Mouse (Mus musculus) forebrain, embryonic 13.5 days (tissue): ENCODE data around the gene Saysd1. TPM values are rescaled to one million over a fixed set of nuclear protein-coding genes. Genes with fewer than 3 reads are reported as not detected.

Source experiments
- ATAC-seq: fragments of 200-750 bp; cut with Nextera tagmentation; 2 replicates; pipeline ENCODE4 v1.8.0; 2017
- H3K27ac ChIP-seq: fragments of 300-500 bp; sonication (generic); 2 replicates; pipeline ENCODE4 v1.5.1; 2015; ENCODE audit warnings: inconsistent platforms, mild to moderate bottlenecking, moderate library complexity
- H3K27me3 ChIP-seq: fragments of 300-500 bp; sonication (generic); 2 replicates; pipeline ENCODE4 v1.6.1; 2015; ENCODE audit warnings: mild to moderate bottlenecking, inconsistent platforms
- H3K36me3 ChIP-seq: fragments of 300-500 bp; sonication (generic); 2 replicates; pipeline ENCODE4 v1.6.1; 2015; ENCODE audit warnings: mild to moderate bottlenecking, inconsistent platforms; ENCODE audit not compliant: poor library complexity, severe bottlenecking
- H3K4me1 ChIP-seq: fragments of 300-500 bp; sonication (generic); 2 replicates; pipeline ENCODE4 v1.6.1; 2015; ENCODE audit warnings: inconsistent platforms
- H3K4me2 ChIP-seq: fragments of 300-500 bp; sonication (generic); 2 replicates; pipeline ENCODE4 v1.6.1; 2015; ENCODE audit warnings: inconsistent platforms, mild to moderate bottlenecking, moderate library complexity
- H3K4me3 ChIP-seq: fragments of 300-500 bp; sonication (generic); 2 replicates; pipeline ENCODE4 v1.5.1; 2015; ENCODE audit warnings: mild to moderate bottlenecking, inconsistent platforms
- H3K9ac ChIP-seq: fragments of 300-500 bp; sonication (generic); 2 replicates; pipeline ENCODE4 v1.6.1; 2015; ENCODE audit warnings: mild to moderate bottlenecking, inconsistent platforms
- H3K9me3 ChIP-seq: fragments of 300-500 bp; sonication (generic); replicated peaks from 2 replicates; pipeline ENCODE4 v1.6.1; 2016; ENCODE audit warnings: inconsistent platforms
- WGBS: fragments of 180-500 bp; shearing (Covaris S2); methylation state at CpG from one replicate; pipeline ENCODE4 v1.1.7; 2015; 5-methylcytosine and 5-hydroxymethylcytosine counted together
- polyA plus RNA-seq: library from polyadenylated mRNA; unstranded; fragments of >200 nt; fragmentation: Nextera tagmentation; extraction: Ambion mirVana; gene quantifications from 2 replicates; pipeline ENCODE4 v1.2.1, GENCODE M21; 2015

Saysd1 gene
- polyA plus RNA-seq, 1 experiment from 2014 or later: 13.6 TPM

DNA sequence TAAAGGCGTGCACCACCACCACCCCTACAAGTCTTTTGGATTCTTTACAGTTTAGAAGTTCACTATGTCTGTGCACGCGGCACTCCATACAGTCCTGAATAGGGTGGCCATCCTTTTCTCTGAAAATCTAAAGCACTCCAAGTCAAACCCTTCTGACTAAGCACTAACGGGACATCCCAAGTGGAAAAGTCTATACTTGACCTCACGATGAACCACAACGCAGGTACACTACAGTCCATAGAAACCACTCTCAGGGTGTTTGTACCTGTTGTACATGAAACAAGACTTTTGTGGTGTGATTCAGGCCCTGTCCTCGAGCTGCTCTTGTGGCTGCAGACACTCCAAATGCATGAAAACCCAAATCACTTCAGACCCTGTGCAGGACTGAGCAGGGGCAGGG, 36.8 kb upstream of the Saysd1 start:
- no peak overlapping the region for H3K4me3 ChIP-seq
- no peaks in the 10 kb centered on the region for H3K36me3 ChIP-seq
- H3K27ac ChIP-seq: no peak overlapping the region
- WGBS: 92% methylated on average over 7 of the region's 7 CpGs
- H3K4me2 ChIP-seq: no peak overlapping the region
- H3K27me3 ChIP-seq: no peaks in the 10 kb centered on the region
- H3K4me1 ChIP-seq: peaks cover 37% of the 10 kb centered on the region
- H3K9me3 ChIP-seq: no peaks in the 10 kb centered on the region
- no peak overlapping the region for H3K9ac ChIP-seq
- ATAC-seq: no peak

DNA sequence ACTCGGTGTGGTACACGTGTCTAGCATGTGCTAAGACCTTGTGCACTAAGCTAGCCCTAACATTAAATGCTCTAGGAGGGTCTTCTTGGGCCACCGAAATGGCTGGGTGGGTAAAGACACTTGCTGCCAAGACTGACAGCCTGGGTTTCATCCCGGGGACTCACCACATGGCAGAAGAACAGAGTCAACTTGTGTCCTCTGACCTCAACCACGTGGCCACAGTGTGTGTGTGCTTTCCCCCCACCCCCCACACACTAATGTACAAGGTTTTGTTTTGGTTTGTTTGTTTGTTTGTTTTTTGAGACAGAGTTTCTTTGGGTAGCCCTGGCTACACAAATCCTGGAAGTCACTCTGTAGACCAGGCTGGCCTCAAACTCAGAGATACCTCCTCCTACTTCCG, 36.4 kb upstream of the Saysd1 start:
- Histone ChIP-seq H3K4me2 (no peak overlapping the region), H3K9me3 (no peaks in the 10 kb centered on the region), H3K4me1 (peaks cover 33% of the 10 kb centered on the region), H3K36me3 (no peaks in the 10 kb centered on the region), H3K4me3 (no peak overlapping the region), H3K27ac (no peak overlapping the region), H3K27me3 (no peaks in the 10 kb centered on the region), H3K9ac (no peak overlapping the region)
- ATAC-seq: no peak
- WGBS: 94% methylated on average over 6 of the region's 6 CpGs

DNA sequence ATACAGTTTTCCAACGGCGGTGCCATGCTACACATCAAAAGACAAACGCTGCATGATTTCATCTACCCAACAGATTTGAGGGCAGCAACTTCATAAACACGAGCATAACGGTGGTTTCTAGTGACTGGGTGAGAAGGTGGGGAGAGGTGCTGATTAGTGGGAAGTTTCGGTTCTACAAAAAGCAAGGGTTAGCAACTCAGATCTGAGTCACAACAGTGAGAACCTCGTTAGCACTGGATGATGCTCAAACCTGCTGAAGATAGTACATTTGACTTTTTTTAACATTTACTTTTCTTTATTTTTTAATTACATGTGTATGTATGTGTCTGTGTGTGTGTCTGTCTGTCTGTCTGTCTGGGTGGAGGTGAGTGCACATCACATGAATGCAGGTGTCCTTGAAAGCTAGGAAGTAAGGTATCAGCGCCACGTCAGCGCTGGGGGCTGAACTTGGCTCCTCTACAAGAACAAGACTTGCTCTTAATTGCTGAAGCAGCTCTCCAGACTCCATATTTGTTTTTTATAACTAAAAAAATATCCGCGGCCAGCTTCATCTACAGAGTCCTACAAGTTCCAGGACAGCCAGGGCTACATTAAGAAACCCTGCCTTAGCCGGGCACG, 35.6 kb upstream of the Saysd1 start:
- H3K4me1 ChIP-seq: peaks cover 26% of the 10 kb centered on the region
- H3K4me3 ChIP-seq: no peak overlapping the region
- H3K27ac ChIP-seq: no peak overlapping the region
- WGBS: 86% methylated on average over 14 of the region's 14 CpGs
- H3K9ac ChIP-seq: no peak overlapping the region
- no peaks in the 10 kb centered on the region for H3K36me3 ChIP-seq
- no peaks in the 10 kb centered on the region for H3K27me3 ChIP-seq
- no peak for ATAC-seq
- H3K9me3 ChIP-seq: no peaks in the 10 kb centered on the region
- H3K4me2 ChIP-seq: no peak overlapping the region

DNA sequence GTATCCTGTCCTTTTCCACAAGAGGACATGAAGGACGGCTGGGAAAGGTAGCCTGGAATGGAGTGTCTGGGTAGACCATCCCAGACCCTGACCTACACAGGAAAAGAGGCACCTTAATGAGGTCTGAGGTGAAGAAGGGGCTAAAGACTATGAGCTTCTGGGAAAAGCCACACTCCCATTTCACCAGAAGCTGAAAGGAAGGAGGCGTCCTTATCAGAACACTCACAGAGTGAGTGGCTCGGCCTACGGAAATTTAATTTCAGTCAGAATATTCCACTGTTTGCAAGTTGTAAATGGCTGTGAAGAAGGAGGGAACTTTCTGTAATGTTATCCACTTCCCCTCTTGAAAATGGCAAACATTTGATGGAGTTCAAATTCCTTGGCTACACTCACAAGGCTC, 34.6 kb upstream of the Saysd1 start:
- 94% methylated on average over 4 of the region's 4 CpGs for WGBS
- H3K27ac ChIP-seq: no peak overlapping the region

DNA sequence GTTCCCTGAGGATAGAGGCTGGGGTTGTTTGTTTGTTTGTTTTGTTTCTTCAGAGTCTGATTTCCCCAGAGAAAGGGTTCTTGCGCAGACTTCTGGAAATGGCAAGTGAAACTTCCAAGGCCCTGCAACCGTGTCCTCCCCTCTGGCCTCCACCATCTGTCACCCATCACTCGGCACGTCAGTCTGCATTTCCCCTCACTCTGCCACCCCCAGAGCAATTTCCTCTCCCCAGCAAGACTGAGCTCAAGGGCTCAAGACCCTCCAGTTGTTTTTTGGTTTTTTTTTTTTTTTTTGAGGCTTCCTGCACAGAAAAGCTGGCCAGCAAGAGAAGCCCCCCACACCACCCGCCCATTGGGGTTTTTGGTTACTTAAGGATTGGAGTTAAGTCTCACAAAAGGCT, 34.2 kb upstream of the Saysd1 start:
- Histone ChIP-seq H3K9ac (no peak overlapping the region), H3K9me3 (no peaks in the 10 kb centered on the region), H3K4me2 (no peak overlapping the region), H3K27ac (no peak overlapping the region), H3K27me3 (no peaks in the 10 kb centered on the region), H3K4me1 (peaks cover 11% of the 10 kb centered on the region), H3K36me3 (no peaks in the 10 kb centered on the region), H3K4me3 (no peak overlapping the region)
- no peak for ATAC-seq
- whole genome bisulfite sequencing: 82% methylated on average over 5 of the region's 5 CpGs

More for the DNA sequence above, 34.6 kb upstream of the Saysd1 start:
- no peak overlapping the region for H3K4me3 ChIP-seq
- peaks cover 16% of the 10 kb centered on the region for H3K4me1 ChIP-seq
- H3K9me3 ChIP-seq: no peaks in the 10 kb centered on the region
- H3K27me3 ChIP-seq: no peaks in the 10 kb centered on the region
- ATAC-seq: no peak
- no peaks in the 10 kb centered on the region for H3K36me3 ChIP-seq
- H3K4me2 ChIP-seq: no peak overlapping the region
- no peak overlapping the region for H3K9ac ChIP-seq

DNA sequence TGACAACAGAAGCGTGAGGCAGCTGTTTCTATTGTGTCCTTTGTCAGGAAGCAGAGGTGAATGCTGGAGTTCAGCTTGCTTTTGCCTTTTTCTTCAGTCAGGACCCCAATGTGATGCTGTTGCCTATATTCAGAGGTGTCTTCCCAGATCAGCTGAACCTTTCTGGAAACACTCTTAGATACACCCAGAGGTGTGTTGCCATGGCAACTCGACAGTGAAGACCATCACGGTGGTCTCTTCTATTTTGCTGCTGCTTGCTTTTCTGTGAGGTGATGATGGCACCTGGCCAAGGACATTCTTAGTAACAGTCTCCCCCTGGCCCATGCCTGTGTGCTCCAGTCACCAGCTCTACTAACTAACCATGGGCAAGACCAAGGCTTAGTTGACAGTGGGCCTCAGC, 33.5 kb upstream of the Saysd1 start:
- Histone ChIP-seq H3K9ac (no peak overlapping the region), H3K27ac (no peak overlapping the region), H3K9me3 (no peaks in the 10 kb centered on the region), H3K4me2 (no peak overlapping the region), H3K4me3 (no peak overlapping the region), H3K27me3 (no peaks in the 10 kb centered on the region), H3K4me1 (peaks cover 7% of the 10 kb centered on the region), H3K36me3 (no peaks in the 10 kb centered on the region)
- ATAC-seq: no peak
- 67% methylated on average over 3 of the region's 3 CpGs for WGBS

DNA sequence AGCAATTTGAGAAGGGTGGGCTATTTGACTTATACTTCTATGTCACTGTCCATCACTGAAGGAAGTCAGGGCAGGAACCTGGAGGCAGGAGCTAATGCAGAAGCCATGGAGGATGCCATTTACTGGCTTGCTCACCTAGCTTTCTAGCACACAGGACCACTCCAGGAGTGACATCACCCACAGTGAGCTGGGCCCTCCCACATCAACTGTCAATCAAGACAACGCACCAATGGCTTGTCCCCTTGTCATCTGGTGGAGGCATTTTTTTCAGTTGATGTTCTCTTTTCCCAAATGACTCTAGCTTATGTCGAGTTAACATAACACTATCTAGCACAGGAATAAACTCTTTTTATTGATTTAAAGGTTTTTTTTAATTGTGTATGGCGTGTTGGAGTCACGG, 30.9 kb upstream of the Saysd1 start:
- WGBS: 91% methylated on average over 4 of the region's 4 CpGs
- Histone ChIP-seq H3K27ac (no peak overlapping the region), H3K9me3 (no peaks in the 10 kb centered on the region), H3K27me3 (no peaks in the 10 kb centered on the region), H3K9ac (no peak overlapping the region), H3K4me2 (no peak overlapping the region), H3K36me3 (no peaks in the 10 kb centered on the region), H3K4me1 (peaks cover 11% of the 10 kb centered on the region), H3K4me3 (no peak overlapping the region)
- no peak for ATAC-seq

DNA sequence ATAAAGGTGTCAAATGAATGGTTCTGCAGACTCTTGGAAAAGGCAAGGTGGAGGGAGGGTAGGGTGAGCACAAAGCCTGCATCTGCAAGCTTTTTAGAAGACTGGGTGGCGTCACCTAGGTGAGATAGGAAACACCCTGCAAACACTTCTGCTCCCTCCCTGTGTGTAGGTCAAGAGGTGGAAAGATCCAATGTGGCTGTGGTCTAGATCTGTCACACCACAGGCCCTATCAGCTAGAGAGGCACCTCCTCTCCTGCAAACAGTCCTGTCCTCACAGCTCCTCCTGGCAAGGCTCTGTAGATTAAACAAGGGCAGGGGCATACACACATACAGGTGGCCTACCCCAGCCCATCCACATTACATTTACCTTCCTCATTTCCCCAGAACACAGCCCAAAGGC, 30.1 kb upstream of the Saysd1 start:
- H3K9me3 ChIP-seq: no peaks in the 10 kb centered on the region
- no peak overlapping the region for H3K27ac ChIP-seq
- H3K36me3 ChIP-seq: no peaks in the 10 kb centered on the region
- no peak for ATAC-seq
- H3K4me1 ChIP-seq: peaks cover 19% of the 10 kb centered on the region
- no peak overlapping the region for H3K9ac ChIP-seq
- 93% methylated on average over 1 of the region's 1 CpGs for WGBS
- no peak overlapping the region for H3K4me2 ChIP-seq
- no peaks in the 10 kb centered on the region for H3K27me3 ChIP-seq
- no peak overlapping the region for H3K4me3 ChIP-seq

DNA sequence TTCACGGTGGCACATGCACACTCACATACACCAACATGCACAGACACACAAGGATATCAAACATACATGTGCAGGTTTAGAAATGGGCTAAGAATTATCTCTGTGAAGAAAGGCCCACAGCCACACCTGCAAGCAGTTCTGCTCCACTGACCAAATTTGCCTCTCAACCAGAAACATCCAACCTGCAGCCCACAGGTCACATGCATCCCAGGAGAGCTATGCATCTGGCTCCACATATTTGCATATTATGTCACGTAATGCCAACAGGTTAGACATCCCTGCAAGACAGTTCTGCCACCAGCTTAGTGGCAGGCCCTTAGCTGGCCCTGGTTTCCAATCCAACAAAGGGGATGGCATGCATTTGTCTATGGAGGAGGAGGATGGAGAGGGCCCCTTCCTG, 29.7 kb upstream of the Saysd1 start:
- H3K4me3 ChIP-seq: no peak overlapping the region
- no peaks in the 10 kb centered on the region for H3K27me3 ChIP-seq
- H3K27ac ChIP-seq: no peak overlapping the region
- H3K4me1 ChIP-seq: peaks cover 23% of the 10 kb centered on the region
- no peak for ATAC-seq
- no peaks in the 10 kb centered on the region for H3K9me3 ChIP-seq
- H3K36me3 ChIP-seq: no peaks in the 10 kb centered on the region
- WGBS: 96% methylated on average over 2 of the region's 2 CpGs
- H3K9ac ChIP-seq: no peak overlapping the region
- no peak overlapping the region for H3K4me2 ChIP-seq

DNA sequence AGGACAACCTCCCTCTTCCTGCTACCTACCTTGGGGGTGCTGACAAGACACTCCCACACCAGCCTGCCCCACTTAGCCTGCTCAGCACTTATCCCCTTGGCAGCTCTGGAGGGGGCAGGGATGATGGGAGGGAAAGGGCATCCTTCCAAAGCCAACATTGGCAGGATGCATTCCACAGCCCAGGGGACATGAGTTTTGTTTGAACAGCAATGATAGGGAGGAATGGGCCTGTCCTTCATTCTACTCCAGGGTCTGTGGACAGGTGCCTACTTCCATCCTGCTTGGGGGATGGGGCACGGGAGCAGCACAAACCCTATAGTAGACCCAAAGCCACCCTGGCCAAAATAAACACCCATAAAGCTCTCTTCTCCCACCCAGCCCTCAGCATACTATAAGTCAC, 27.1 kb upstream of the Saysd1 start:
- Histone ChIP-seq H3K9ac (no peak overlapping the region), H3K36me3 (no peaks in the 10 kb centered on the region), H3K9me3 (no peaks in the 10 kb centered on the region), H3K4me2 (no peak overlapping the region), H3K4me3 (no peak overlapping the region), H3K27me3 (no peaks in the 10 kb centered on the region), H3K4me1 (peaks cover 20% of the 10 kb centered on the region), H3K27ac (no peak overlapping the region)
- no peak for ATAC-seq
- 80% methylated on average over 1 of the region's 1 CpGs for WGBS

DNA sequence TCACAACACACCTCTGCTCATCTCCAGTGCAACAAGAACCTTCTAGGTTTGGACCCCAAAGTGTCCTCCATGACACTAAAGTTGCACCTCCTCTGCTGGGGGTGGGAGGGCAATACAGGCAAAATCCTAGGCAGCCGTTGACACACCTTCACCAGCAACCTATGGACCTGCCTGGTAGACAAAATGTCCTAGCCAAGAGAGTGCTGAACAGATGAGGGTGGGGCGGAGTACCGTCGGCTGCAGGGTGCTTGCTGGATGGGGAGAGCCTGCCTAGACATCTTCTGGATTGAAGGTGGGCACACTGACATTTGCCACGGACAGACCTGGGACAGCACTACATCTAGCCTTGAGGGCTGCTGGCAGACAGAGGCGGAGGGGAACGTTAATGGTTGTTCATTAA, 26.1 kb upstream of the Saysd1 start:
- Histone ChIP-seq H3K36me3 (no peaks in the 10 kb centered on the region), H3K27ac (no peak overlapping the region), H3K4me3 (no peak overlapping the region), H3K9ac (no peak overlapping the region), H3K9me3 (no peaks in the 10 kb centered on the region), H3K4me2 (no peak overlapping the region), H3K4me1 (peaks cover 26% of the 10 kb centered on the region), H3K27me3 (no peaks in the 10 kb centered on the region)
- no peak for ATAC-seq
- WGBS: 94% methylated on average over 7 of the region's 7 CpGs

DNA sequence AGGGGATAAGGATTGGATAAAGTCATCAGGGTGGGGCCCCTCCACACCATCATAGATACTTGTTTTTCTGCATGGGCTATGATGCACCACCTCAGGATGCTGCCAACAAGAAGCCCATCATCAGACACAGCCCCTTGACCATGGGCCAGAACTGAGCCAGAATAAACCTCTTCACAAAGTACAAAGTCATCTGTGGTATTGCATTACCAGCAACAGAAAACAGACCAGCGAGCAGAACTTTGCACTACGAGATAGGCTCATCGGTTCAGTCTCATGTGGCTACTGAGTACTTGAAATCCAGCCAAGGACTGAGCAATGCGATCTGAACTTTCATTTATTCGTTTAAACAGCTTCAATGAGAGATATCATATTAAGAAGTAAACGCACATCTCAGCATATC, 24.4 kb upstream of the Saysd1 start:
- Histone ChIP-seq H3K9me3 (no peaks in the 10 kb centered on the region), H3K4me2 (no peak overlapping the region), H3K4me1 (peaks cover 28% of the 10 kb centered on the region), H3K36me3 (no peaks in the 10 kb centered on the region), H3K27ac (no peak overlapping the region), H3K4me3 (no peak overlapping the region), H3K9ac (no peak overlapping the region), H3K27me3 (no peaks in the 10 kb centered on the region)
- ATAC-seq: no peak
- WGBS: 91% methylated on average over 6 of the region's 6 CpGs
